Mouse (Mus musculus) cortical plate, adult 2 months (tissue): ENCODE measurements at regions not wholly inside any gene's neighbourhood (a gene's known extent, or its start where the extent isn't known, plus 50 kb on each side); places are given as distances from the start of the nearest gene placed in this dataset.

ENCODE experiments used
- CTCF ChIP-seq: fragments of 200-500 bp; IDR thresholded peaks from 2 replicates; pipeline ENCODE4 v1.5.1; 2011; ENCODE audit warnings: mild to moderate bottlenecking, control low read depth, low read length; ENCODE audit not compliant: insufficient read depth; ENCODE audit errors: extremely low read depth
- POLR2A ChIP-seq: fragments of 200-500 bp; IDR thresholded peaks from 2 replicates; pipeline ENCODE4 v1.6.1; 2011; ENCODE audit warnings: mild to moderate bottlenecking, low read length, control low read depth; ENCODE audit not compliant: insufficient read depth; ENCODE audit errors: extremely low read depth

GRCm38 (mm10) chr9:68188921-68189320 is 348.7 kb downstream of the Vps13c start:
- TF ChIP-seq POLR2A (no peak), CTCF (no peak)
